Mouse (Mus musculus) heart, postnatal 10 days (tissue): ENCODE results near the gene C9orf72. TPM values are rescaled to one million over a fixed set of nuclear protein-coding genes. Genes with fewer than 3 reads are reported as not detected.

Experiments
- DNase-seq, 2 experiments: peaks; one replicate each; pipeline ENCODE4 v3.0.0; 2021
- intact Hi-C: fragments of 180-260 bp; cut with DNase I; formaldehyde crosslinking; loops from one replicate; pipeline ENCODE4 v1.15.1; 2025
- total RNA-seq, 2 experiments: library from RNA; stranded (reverse); gene quantifications; 2 replicates each; pipeline ENCODE4 v1.2.3; 2021

Gene C9orf72
- total RNA-seq, 2 experiments from 2014 or later, result 23.1 TPM

DNA sequence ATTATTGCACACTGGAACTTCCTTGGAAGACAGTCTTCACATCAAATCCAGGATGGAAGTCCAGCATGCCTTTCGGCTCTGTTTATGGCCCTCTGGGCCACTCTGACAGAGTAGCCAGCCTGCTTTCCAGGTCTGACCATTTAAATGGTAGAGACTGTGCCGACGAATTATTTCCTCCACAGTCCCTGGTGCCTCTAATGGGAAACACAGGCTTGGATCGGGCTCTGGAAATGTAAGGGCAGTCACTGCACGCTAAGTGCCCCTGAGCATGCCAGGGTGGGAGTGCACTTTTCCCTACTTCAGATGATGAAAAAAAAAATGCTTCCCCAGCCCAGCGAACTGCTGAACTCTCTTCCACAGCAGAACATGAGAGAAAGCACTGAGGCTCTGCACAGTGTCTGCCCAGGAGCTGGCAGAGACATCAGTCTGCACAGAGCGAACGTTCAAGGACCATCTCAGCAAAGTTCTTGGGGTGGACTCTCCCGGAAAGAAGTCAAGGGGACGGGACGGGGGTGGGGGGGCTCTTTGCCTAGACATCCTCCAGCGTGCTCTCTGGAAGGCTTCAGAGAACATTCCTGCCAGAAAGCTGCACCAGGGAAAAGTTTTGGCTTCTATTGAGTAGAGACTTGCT, 82.4 kb downstream of the C9orf72 start:
- DNase-seq, result no peak
- intact Hi-C loops, result no loop called here

Other genes starting within 250 kb of the C9orf72 start
- not detected for gene Ifnk, start 74.1 kb downstream of the C9orf72 start, total RNA-seq
- 1 to 10 TPM in 1 of 2 experiments, under 1 TPM in 1; 0.96 to 1.2 TPM for gene Mob3b, start 68.7 kb downstream of the C9orf72 start, total RNA-seq